Mouse (Mus musculus): Measurements from ENCODE around the gene Mknk2. TPM values are rescaled to one million over a fixed set of nuclear protein-coding genes. Genes with fewer than 3 reads are reported as not detected.
A peak's percentile ranks its signal among the peaks of the same experiment; 100 is the strongest.

The Mknk2 gene
- polyA plus RNA-seq, 1 experiment from 2014 or later: 103 TPM

DNA sequence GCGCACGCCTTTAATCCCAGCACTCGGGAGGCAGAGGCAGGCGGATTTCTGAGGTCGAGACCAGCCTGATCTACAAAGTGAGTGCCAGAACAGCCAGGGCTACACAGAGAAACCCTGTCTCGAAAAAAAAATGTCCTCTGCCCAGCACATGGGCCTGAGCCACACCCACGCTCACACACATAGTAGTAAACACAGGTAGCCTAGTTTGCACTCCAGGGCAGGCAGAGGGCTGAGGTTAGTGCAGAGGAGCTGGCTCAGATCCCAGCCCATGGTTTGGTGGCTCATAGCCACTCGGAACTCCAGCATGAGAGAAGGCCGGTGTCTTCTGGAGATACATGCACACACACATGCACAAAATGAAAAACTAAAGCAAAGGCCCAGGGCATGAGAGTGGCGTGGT, 31.0 kb downstream of the Mknk2 start:
- Histone ChIP-seq H3K9me3 (ENCODE audit: low read length) (no peaks in the 10 kb centered on the region), H3K4me1 (ENCODE audit: insufficient read depth, low read depth, low read length) (no peaks in the 10 kb centered on the region), H3K4me2 (replicated peaks; ENCODE audit: low read depth, low read length) (no peak overlapping the region), H3K4me3 (ENCODE audit: low read depth, low read length) (no peak overlapping the region), H3K36me3 (ENCODE audit: insufficient read depth, low read length) (peaks cover 16% of the 10 kb centered on the region; the same call in 1 of the 2 replicates), H3K27me3 (replicated peaks; ENCODE audit: insufficient read depth, low read length) (no peaks in the 10 kb centered on the region), H3K27ac (ENCODE audit: low read length) (no peak overlapping the region), H3K9ac (replicated peaks; ENCODE audit: low read depth) (no peak overlapping the region)
- TF ChIP-seq CTCF (IDR thresholded peaks at IDR 0.05) (no peak), EP300 (IDR thresholded peaks at IDR 0.05) (no peak)
- no peak for DNase-seq (ENCODE audit: low spot score)
- 92% methylated on average over 10 of the region's 10 CpGs for WGBS
- ATAC-seq: no peak

GRCm38 (mm10) chr10:80635345-80635744, 42.6 kb downstream of the Mknk2 start:
- peaks cover 54% of the 10 kb centered on the region for H3K36me3 ChIP-seq (ENCODE audit: insufficient read depth, low read length)
- H3K9me3 ChIP-seq (ENCODE audit: low read length): no peaks in the 10 kb centered on the region
- no peak overlapping the region for H3K4me3 ChIP-seq (ENCODE audit: low read depth, low read length)
- no peaks in the 10 kb centered on the region for H3K27me3 ChIP-seq (replicated peaks; ENCODE audit: insufficient read depth, low read length)
- ATAC-seq (no peak), DNase-seq (ENCODE audit: low spot score) (no peak)
- H3K4me2 ChIP-seq (replicated peaks; ENCODE audit: low read depth, low read length): no peak overlapping the region
- H3K9ac ChIP-seq (replicated peaks; ENCODE audit: low read depth): no peak overlapping the region
- H3K27ac ChIP-seq (ENCODE audit: low read length): no peak overlapping the region
- 70% methylated on average over 6 of the region's 6 CpGs for WGBS
- TF ChIP-seq EP300 (IDR thresholded peaks at IDR 0.05) (no peak), CTCF (IDR thresholded peaks at IDR 0.05) (no peak)
- no peaks in the 10 kb centered on the region for H3K4me1 ChIP-seq (ENCODE audit: insufficient read depth, low read depth, low read length)

DNA sequence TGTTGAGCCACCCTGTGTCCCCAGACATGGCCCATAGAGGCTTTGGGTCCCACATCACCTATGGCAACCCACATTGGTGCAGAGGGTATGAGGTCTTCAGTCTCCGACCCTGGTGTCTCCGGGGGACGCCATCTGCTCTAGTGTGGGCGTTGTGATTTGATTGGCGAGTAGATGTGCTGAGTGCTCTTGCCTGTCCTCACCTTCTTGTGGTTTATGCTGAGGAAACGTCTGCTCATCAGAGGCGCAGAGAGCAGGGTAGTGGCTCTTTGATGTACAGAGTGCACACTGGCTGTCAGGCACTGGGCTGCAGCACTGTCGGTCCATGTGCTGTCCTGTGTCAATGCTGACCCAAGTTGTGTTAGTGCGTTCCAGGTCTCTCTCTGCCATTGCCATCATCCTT, 49.0 kb downstream of the Mknk2 start:
- Histone ChIP-seq H3K36me3 (ENCODE audit: insufficient read depth, low read length) (no peaks in the 10 kb centered on the region), H3K27me3 (replicated peaks; ENCODE audit: insufficient read depth, low read length) (no peaks in the 10 kb centered on the region), H3K4me1 (ENCODE audit: insufficient read depth, low read depth, low read length) (peaks cover 11% of the 10 kb centered on the region; the same call in 1 of the 2 replicates), H3K4me3 (ENCODE audit: low read depth, low read length) (no peak overlapping the region), H3K9me3 (ENCODE audit: low read length) (no peaks in the 10 kb centered on the region), H3K27ac (ENCODE audit: low read length) (no peak overlapping the region), H3K9ac (replicated peaks; ENCODE audit: low read depth) (no peak overlapping the region), H3K4me2 (replicated peaks; ENCODE audit: low read depth, low read length) (no peak overlapping the region)
- TF ChIP-seq CTCF (IDR thresholded peaks at IDR 0.05) (no peak), EP300 (IDR thresholded peaks at IDR 0.05) (no peak)
- ATAC-seq (no peak), DNase-seq (ENCODE audit: low spot score) (no peak)
- WGBS: 82% methylated on average over 9 of the region's 9 CpGs

- 44% methylated on average over 2 of the region's 2 CpGs for WGBS
- peak; percentile 63 for DNase-seq (ENCODE audit: low spot score)
- ATAC-seq: peak; percentile 35
Observed at GRCm38 (mm10) chr10:80627685-80628084, 50.2 kb downstream of the Mknk2 start.

GRCm38 (mm10) chr10:80625764-80626163, 52.1 kb downstream of the Mknk2 start:
- DNase-seq (ENCODE audit: low spot score): no peak
- H3K36me3 ChIP-seq (ENCODE audit: insufficient read depth, low read length): no peaks in the 10 kb centered on the region
- 86% methylated on average over 4 of the region's 4 CpGs for WGBS
- peaks cover 13% of the 10 kb centered on the region; the same call in 1 of the 2 replicates for H3K4me1 ChIP-seq (ENCODE audit: insufficient read depth, low read depth, low read length)
- no peak overlapping the region for H3K9ac ChIP-seq (replicated peaks; ENCODE audit: low read depth)
- H3K27ac ChIP-seq (ENCODE audit: low read length): no peak overlapping the region
- no peaks in the 10 kb centered on the region for H3K9me3 ChIP-seq (ENCODE audit: low read length)
- no peaks in the 10 kb centered on the region for H3K27me3 ChIP-seq (replicated peaks; ENCODE audit: insufficient read depth, low read length)
- no peak for ATAC-seq
- no peak overlapping the region for H3K4me3 ChIP-seq (ENCODE audit: low read depth, low read length)
- H3K4me2 ChIP-seq (replicated peaks; ENCODE audit: low read depth, low read length): no peak overlapping the region
- TF ChIP-seq EP300 (IDR thresholded peaks at IDR 0.05) (no peak), CTCF (IDR thresholded peaks at IDR 0.05) (no peak)

More at GRCm38 (mm10) chr10:80627685-80628084, 50.2 kb downstream of the Mknk2 start:
- Histone ChIP-seq H3K27ac (ENCODE audit: low read length) (no peak overlapping the region), H3K4me1 (ENCODE audit: insufficient read depth, low read depth, low read length) (peaks cover 13% of the 10 kb centered on the region; the same call in 1 of the 2 replicates), H3K4me2 (replicated peaks; ENCODE audit: low read depth, low read length) (no peak overlapping the region), H3K36me3 (ENCODE audit: insufficient read depth, low read length) (no peaks in the 10 kb centered on the region), H3K27me3 (replicated peaks; ENCODE audit: insufficient read depth, low read length) (no peaks in the 10 kb centered on the region), H3K4me3 (ENCODE audit: low read depth, low read length) (no peak overlapping the region), H3K9ac (replicated peaks; ENCODE audit: low read depth) (no peak overlapping the region), H3K9me3 (ENCODE audit: low read length) (no peaks in the 10 kb centered on the region)
- TF ChIP-seq EP300 (IDR thresholded peaks at IDR 0.05) (no peak), CTCF (IDR thresholded peaks at IDR 0.05) (no peak)

- TF ChIP-seq EP300 (IDR thresholded peaks at IDR 0.05): no peak; the same call in 1 of the 2 replicates
- no peak; the same call in 1 of the 2 replicates for TF ChIP-seq CTCF (IDR thresholded peaks at IDR 0.05)
- DNase-seq (ENCODE audit: low spot score): peak; percentile 75
- H3K36me3 ChIP-seq (ENCODE audit: insufficient read depth, low read length): no peaks in the 10 kb centered on the region
- H3K27ac ChIP-seq (ENCODE audit: low read length): peak overlapping the region; percentile 81
- H3K27me3 ChIP-seq (replicated peaks; ENCODE audit: insufficient read depth, low read length): no peaks in the 10 kb centered on the region
- ATAC-seq: no peak
- H3K9me3 ChIP-seq (ENCODE audit: low read length): no peaks in the 10 kb centered on the region
- peaks cover 13% of the 10 kb centered on the region; the same call in 1 of the 2 replicates for H3K4me1 ChIP-seq (ENCODE audit: insufficient read depth, low read depth, low read length)
- peak overlapping the region; percentile 84 for H3K9ac ChIP-seq (replicated peaks; ENCODE audit: low read depth)
- peak overlapping the region; percentile 91 for H3K4me2 ChIP-seq (replicated peaks; ENCODE audit: low read depth, low read length)
- H3K4me3 ChIP-seq (ENCODE audit: low read depth, low read length): peak overlapping the region; percentile 69
- WGBS: 12% methylated on average over 13 of the region's 15 CpGs
Observed at GRCm38 (mm10) chr10:80623457-80624191, 54.3 kb downstream of the Mknk2 start.

Data from lung, postnatal 0 days (tissue).